Mouse (Mus musculus) forebrain, embryonic 15.5 days (tissue): Measurements from ENCODE around the gene Tnc. TPM values are rescaled to one million over a fixed set of nuclear protein-coding genes. Genes with fewer than 3 reads are reported as not detected.

Source experiments
- ATAC-seq: fragments of 200-750 bp; cut with Nextera tagmentation; replicated peaks from 2 replicates; pipeline ENCODE4 v1.8.0; 2017; ENCODE audit warnings: mild to moderate bottlenecking, moderate TSS enrichment, moderate library complexity
- H3K27ac ChIP-seq: fragments of 300-500 bp; sonication (generic); replicated peaks from 2 replicates; pipeline ENCODE4 v1.5.1; 2015; ENCODE audit warnings: mild to moderate bottlenecking, inconsistent platforms
- H3K27me3 ChIP-seq: fragments of 300-500 bp; sonication (generic); 2 replicates; pipeline ENCODE4 v1.6.1; 2015; ENCODE audit warnings: inconsistent platforms
- H3K36me3 ChIP-seq: fragments of 300-500 bp; sonication (generic); 2 replicates; pipeline ENCODE4 v1.6.1; 2015; ENCODE audit warnings: mild to moderate bottlenecking, inconsistent platforms
- H3K4me1 ChIP-seq: fragments of 300-500 bp; sonication (generic); 2 replicates; pipeline ENCODE4 v1.6.1; 2015; ENCODE audit warnings: inconsistent platforms
- H3K4me2 ChIP-seq: fragments of 300-500 bp; sonication (generic); replicated peaks from 2 replicates; pipeline ENCODE4 v1.6.1; 2015; ENCODE audit warnings: mild to moderate bottlenecking, inconsistent platforms
- H3K4me3 ChIP-seq: fragments of 300-500 bp; sonication (generic); 2 replicates; pipeline ENCODE4 v1.5.1; 2015; ENCODE audit warnings: mild to moderate bottlenecking, inconsistent platforms
- H3K9ac ChIP-seq: fragments of 300-500 bp; sonication (generic); replicated peaks from 2 replicates; pipeline ENCODE4 v1.6.1; 2015; ENCODE audit warnings: mild to moderate bottlenecking, inconsistent platforms
- H3K9me3 ChIP-seq: fragments of 300-500 bp; sonication (generic); 2 replicates; pipeline ENCODE4 v1.6.1; 2016; ENCODE audit warnings: inconsistent platforms
- WGBS: fragments of 180-500 bp; shearing (Covaris S2); methylation state at CpG from one replicate; pipeline ENCODE4 v1.1.7; 2015; ENCODE audit warnings: mixed read lengths; 5-methylcytosine and 5-hydroxymethylcytosine counted together
- polyA plus RNA-seq: library from polyadenylated mRNA; unstranded; fragments of >200 nt; fragmentation: Nextera tagmentation; extraction: Ambion mirVana; gene quantifications from 2 replicates; pipeline ENCODE4 v1.2.1, GENCODE M21; 2015

Gene Tnc
- polyA plus RNA-seq, 1 experiment from 2014 or later = 38.7 TPM

DNA sequence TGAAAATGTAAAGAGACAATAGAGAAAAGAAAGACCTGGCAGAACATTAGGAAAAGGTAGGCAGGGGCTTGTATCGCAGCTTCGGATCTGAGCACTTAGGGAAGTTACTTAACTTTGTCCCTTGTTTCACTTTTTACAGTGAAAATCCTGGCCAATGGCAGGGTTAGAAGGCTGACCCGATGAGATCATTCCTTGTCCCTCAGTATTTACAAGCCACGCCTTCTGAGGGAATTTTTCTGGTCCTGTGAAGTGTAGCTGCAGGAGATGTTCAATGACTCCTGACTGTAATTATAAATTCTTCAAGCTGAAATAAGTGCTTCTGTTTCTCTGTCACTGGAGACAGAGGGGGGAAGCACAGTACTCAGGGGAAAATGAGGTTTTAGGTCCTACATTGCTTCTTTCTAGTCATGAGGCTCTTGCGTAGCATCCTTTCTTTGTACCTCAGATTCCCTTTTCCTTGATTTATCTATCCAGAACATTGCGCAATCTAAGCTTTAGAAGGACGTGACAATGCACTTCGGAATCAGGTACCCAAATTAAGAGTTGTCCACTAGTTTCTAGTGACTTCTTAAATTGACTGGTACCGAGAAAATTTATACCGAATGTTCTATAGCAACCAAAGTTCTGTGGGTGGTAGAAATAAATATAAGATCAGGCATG lies 25.8 kb downstream of the Tnc start:
- H3K4me2 ChIP-seq = no peak overlapping the region
- no peaks in the 10 kb centered on the region for H3K36me3 ChIP-seq
- WGBS = 92% methylated on average over 10 of the region's 10 CpGs
- H3K9me3 ChIP-seq = no peaks in the 10 kb centered on the region
- H3K27ac ChIP-seq = no peak overlapping the region
- H3K4me1 ChIP-seq = no peaks in the 10 kb centered on the region
- no peak overlapping the region for H3K9ac ChIP-seq
- no peak for ATAC-seq
- H3K27me3 ChIP-seq = no peaks in the 10 kb centered on the region
- H3K4me3 ChIP-seq = no peak overlapping the region

DNA sequence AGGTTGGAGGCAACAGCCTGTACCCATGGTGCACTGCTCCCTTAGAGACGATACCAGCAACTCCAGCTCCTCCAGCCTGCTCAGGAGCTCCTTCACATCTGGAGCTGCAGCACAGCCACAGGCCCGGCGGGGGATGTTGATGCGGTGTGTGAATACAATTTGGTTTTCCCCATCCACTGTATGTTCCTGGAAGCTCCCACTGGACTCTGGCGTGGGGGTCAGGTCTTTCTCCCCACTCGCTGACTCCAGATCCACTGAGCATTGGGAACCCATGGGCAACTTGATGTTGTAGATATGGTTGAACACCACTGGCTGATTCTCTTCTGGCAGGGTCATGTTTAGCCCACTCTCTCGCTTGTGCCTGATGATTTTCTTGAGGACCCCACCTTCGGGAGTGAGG lies 26.7 kb downstream of the Tnc start:
- ATAC-seq = no peak
- Histone ChIP-seq H3K9ac (no peak overlapping the region), H3K4me1 (no peaks in the 10 kb centered on the region), H3K27me3 (no peaks in the 10 kb centered on the region), H3K27ac (no peak overlapping the region), H3K9me3 (no peaks in the 10 kb centered on the region), H3K4me3 (no peak overlapping the region), H3K4me2 (no peak overlapping the region), H3K36me3 (no peaks in the 10 kb centered on the region)
- WGBS = 91% methylated on average over 8 of the region's 8 CpGs

DNA sequence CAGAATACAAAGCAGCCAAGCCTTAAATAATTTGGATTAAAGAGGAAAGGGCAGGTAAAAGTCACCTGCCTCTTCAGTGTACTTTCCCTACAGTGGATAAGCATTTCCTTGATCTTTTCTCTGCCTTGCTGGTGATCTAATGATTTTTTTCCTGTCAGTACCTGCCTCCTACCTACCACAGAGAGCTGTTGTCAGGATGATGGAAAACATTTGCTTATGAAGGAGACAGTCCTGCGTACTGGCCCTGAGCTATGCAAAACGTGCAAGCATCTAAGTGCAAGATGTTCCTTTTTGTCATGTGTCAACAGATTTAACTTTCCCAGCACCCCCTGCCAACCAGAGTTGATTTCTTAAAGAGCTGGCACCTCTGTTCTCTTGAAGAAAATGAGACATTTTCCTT lies 35.5 kb downstream of the Tnc start:
- 24% methylated on average over 2 of the region's 2 CpGs for WGBS
- no peaks in the 10 kb centered on the region for H3K27me3 ChIP-seq
- H3K9ac ChIP-seq = no peak overlapping the region
- no peak overlapping the region for H3K4me2 ChIP-seq
- no peak for ATAC-seq
- no peak overlapping the region for H3K4me3 ChIP-seq
- no peaks in the 10 kb centered on the region for H3K36me3 ChIP-seq
- H3K4me1 ChIP-seq = no peaks in the 10 kb centered on the region
- H3K9me3 ChIP-seq = no peaks in the 10 kb centered on the region
- no peak overlapping the region for H3K27ac ChIP-seq

DNA sequence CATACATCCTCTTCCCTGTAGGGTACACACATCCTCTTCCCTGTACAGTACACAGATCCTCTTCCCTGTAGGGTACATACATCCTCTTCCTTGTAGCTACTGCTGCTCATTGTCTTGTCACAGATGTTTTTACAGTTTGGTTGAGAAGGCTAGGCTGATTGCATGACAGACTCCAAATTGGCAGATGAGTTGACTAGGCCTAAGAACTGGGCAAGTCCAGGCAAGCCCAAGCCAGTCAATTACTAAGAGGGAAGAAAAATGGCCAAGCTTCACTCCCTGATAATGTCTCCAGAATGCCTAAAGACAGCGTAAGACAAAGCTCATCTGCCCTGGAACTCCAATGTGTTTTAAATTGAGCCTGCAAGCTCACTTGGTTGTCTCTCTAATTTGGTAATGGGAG lies 36.9 kb downstream of the Tnc start:
- Histone ChIP-seq H3K4me3 (no peak overlapping the region), H3K4me2 (no peak overlapping the region), H3K9me3 (no peaks in the 10 kb centered on the region), H3K27ac (no peak overlapping the region), H3K4me1 (no peaks in the 10 kb centered on the region), H3K27me3 (no peaks in the 10 kb centered on the region), H3K36me3 (no peaks in the 10 kb centered on the region), H3K9ac (no peak overlapping the region)
- ATAC-seq = no peak
- WGBS = 85% methylated on average over 1 of the region's 1 CpGs

DNA sequence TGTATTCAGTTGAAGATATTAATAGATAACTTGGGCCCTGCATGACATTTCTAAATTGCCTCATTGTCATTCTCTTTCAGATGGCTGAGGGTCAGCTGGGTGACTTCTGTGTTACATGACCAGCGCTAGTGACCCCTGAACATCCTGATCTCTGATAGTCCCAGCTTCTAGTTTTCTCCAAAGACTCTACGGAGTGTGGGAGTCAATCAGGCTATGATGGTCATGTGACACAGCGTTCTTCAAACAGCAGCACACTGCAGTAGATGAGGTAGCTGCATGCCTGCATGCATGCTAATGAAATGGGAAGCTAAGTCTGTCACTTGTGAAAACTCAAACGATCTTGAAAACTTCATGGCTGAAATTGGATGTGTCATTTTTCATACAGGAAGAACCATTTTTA lies 41.6 kb downstream of the Tnc start:
- ATAC-seq = no peak
- H3K27ac ChIP-seq = no peak overlapping the region

DNA sequence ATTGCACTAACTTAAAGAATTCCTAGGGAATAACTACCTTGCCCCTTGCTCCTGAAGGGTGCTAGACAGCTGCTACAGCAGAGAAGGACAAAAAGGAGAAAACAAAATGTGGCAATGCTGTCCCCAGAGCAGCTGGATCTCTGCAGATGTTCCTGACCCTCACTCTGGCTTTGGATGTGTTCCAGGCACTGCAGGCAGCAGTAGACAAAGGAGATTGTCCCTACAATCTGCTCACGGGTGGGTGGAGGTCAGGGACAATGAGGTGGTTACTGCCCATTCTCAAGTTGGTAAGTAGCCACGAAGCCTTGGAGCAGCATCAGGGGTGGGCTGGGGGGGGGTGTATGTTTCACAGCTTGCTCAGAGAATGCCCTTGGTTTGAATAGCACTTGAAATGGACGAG lies 43.1 kb downstream of the Tnc start:
- Histone ChIP-seq H3K4me3 (no peak overlapping the region), H3K4me2 (no peak overlapping the region), H3K9ac (no peak overlapping the region), H3K9me3 (no peaks in the 10 kb centered on the region), H3K27me3 (no peaks in the 10 kb centered on the region), H3K36me3 (no peaks in the 10 kb centered on the region), H3K4me1 (no peaks in the 10 kb centered on the region), H3K27ac (no peak overlapping the region)
- ATAC-seq = 0 out of 2 replicates have a peak, but pooled peaks have one; percentile 26
- WGBS = 13% methylated on average over 3 of the region's 3 CpGs

More for the DNA sequence above, 41.6 kb downstream of the Tnc start:
- no peak overlapping the region for H3K4me2 ChIP-seq
- H3K27me3 ChIP-seq = no peaks in the 10 kb centered on the region
- WGBS = 83% methylated on average over 4 of the region's 4 CpGs
- no peaks in the 10 kb centered on the region for H3K4me1 ChIP-seq
- H3K9me3 ChIP-seq = no peaks in the 10 kb centered on the region
- no peak overlapping the region for H3K9ac ChIP-seq
- H3K36me3 ChIP-seq = no peaks in the 10 kb centered on the region
- H3K4me3 ChIP-seq = no peak overlapping the region

DNA sequence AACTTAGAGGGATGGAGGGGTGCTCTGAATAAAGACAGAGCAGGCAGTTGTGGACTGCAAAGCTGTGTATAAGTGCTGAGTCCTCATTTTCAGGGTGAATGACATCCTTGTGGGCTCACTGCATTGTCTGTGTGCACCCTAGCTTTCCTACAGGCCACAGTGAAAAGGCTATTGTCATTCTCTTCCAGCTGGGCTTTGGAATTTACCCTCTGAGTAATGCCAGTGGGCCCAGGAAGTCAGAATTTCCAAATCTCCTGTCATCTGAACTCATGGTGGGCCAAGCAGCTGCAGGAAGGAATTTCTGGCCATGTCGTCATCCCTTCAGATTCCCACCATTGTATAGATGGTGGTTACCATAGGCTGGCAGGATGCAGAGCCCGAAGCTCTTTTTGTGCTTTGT lies 44.6 kb downstream of the Tnc start:
- no peaks in the 10 kb centered on the region for H3K4me1 ChIP-seq
- no peak overlapping the region for H3K27ac ChIP-seq
- ATAC-seq = no peak
- 23% methylated on average over 2 of the region's 2 CpGs for WGBS
- H3K36me3 ChIP-seq = no peaks in the 10 kb centered on the region
- no peak overlapping the region for H3K9ac ChIP-seq
- no peak overlapping the region for H3K4me3 ChIP-seq
- no peak overlapping the region for H3K4me2 ChIP-seq
- H3K27me3 ChIP-seq = no peaks in the 10 kb centered on the region
- H3K9me3 ChIP-seq = no peaks in the 10 kb centered on the region

DNA sequence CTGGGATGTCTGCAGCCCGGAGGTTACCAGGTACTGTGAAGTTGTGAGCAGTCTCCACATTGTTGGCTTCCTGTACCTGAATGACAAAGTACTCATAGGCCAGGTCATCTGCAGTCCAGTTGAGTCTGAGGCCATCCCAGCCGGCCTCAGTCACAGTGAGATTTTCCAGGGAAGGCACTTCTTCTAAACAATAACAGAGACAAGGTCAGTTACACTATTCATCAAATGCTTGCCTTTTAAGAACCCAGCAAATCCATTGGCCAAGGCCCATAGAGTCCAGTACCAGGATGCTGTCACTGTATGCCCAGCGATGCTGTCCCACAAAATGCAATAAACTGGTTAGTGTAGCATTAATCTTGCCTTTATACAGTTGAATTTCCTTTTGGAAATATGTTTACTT lies 46.0 kb downstream of the Tnc start:
- Histone ChIP-seq H3K36me3 (no peaks in the 10 kb centered on the region), H3K27ac (no peak overlapping the region), H3K4me1 (no peaks in the 10 kb centered on the region), H3K9me3 (no peaks in the 10 kb centered on the region), H3K9ac (no peak overlapping the region), H3K27me3 (no peaks in the 10 kb centered on the region), H3K4me2 (no peak overlapping the region), H3K4me3 (no peak overlapping the region)
- no peak for ATAC-seq
- 92% methylated on average over 3 of the region's 3 CpGs for WGBS

DNA sequence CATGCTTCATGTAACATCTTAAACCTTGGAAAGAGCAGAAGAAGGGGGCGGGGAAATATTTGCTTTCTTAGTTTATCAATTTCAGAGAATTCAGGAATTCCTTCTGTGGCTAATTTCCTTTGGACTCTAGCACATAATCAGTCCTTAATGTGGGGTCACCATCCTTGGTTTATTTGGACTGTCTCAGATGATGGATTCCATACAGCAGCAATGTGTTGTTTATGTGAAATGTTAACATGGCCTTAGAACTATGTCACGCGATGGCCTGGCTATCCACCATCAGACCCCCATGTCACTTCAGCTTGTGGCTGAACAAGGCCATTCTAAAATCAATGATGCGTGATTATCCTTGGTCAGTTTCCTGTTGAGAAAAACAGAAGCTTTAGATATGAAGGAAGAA lies 46.5 kb downstream of the Tnc start:
- ATAC-seq = no peak
- H3K9ac ChIP-seq = no peak overlapping the region
- no peaks in the 10 kb centered on the region for H3K4me1 ChIP-seq
- no peaks in the 10 kb centered on the region for H3K36me3 ChIP-seq
- no peak overlapping the region for H3K4me2 ChIP-seq
- no peaks in the 10 kb centered on the region for H3K27me3 ChIP-seq
- WGBS = 93% methylated on average over 4 of the region's 4 CpGs
- H3K9me3 ChIP-seq = no peaks in the 10 kb centered on the region
- H3K27ac ChIP-seq = no peak overlapping the region
- H3K4me3 ChIP-seq = no peak overlapping the region

DNA sequence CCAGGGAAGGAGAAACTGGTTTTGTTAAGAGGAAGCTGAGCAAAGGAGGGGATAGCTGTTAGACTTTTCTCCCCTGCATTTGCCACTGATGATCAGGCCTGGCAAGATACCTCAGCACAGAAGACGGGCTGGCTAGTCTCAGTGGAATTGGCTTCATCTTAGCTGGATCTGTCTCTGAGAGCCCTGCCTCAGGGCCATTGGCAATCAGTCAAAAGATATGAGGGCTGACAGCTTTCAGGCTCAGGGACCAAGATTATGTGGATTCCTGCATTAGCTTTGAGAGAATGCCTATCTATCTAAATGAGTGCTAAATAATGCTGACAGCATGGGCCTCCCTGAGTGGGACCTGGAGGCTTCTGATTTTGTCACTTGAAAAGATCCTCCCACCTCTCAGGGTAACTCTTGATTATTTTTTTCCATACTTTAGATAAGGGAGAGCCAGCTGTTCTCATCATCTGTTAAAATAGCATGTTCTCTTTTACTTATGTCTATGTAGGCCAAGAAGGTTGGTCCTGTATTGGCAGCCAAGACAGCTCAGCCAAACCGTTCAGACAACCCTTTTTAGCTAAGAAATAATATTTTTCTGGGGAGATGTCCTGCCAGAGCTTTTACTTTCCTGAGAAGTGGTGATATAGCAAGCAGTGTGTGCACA lies 53.2 kb downstream of the Tnc start:
- Histone ChIP-seq H3K27ac (no peak overlapping the region), H3K9me3 (no peaks in the 10 kb centered on the region), H3K27me3 (no peaks in the 10 kb centered on the region), H3K9ac (no peak overlapping the region), H3K4me2 (no peak overlapping the region), H3K4me3 (no peak overlapping the region), H3K4me1 (peaks cover 9% of the 10 kb centered on the region; the same call in 1 of the 2 replicates), H3K36me3 (no peaks in the 10 kb centered on the region)
- no peak for ATAC-seq
- WGBS = 77% methylated on average over 2 of the region's 2 CpGs

DNA sequence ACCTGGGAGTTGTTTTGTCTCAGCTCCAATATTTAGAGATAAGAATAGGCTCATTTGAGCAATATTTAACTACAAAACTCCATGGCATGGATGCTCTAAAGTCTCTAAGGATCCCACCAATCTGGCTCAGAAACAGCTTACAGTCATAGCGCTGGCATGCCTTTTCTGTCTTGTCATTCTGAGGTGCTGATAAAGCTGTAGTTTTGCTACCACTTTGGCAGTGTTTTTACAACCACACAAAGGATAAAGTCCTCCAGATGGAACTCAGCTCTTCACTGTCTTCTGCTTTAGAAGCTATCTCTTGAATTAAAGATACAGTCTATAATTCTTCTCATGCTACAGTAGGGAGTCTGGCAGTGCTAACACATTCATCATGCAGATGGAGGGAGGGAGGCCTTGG lies 56.6 kb downstream of the Tnc start:
- H3K9me3 ChIP-seq = no peaks in the 10 kb centered on the region
- no peak for ATAC-seq
- no peak overlapping the region for H3K4me2 ChIP-seq
- H3K4me1 ChIP-seq = peaks cover 9% of the 10 kb centered on the region; the same call in 1 of the 2 replicates
- H3K9ac ChIP-seq = no peak overlapping the region
- no peaks in the 10 kb centered on the region for H3K36me3 ChIP-seq
- no peaks in the 10 kb centered on the region for H3K27me3 ChIP-seq
- WGBS = 94% methylated on average over 1 of the region's 1 CpGs
- H3K27ac ChIP-seq = no peak overlapping the region
- H3K4me3 ChIP-seq = no peak overlapping the region

DNA sequence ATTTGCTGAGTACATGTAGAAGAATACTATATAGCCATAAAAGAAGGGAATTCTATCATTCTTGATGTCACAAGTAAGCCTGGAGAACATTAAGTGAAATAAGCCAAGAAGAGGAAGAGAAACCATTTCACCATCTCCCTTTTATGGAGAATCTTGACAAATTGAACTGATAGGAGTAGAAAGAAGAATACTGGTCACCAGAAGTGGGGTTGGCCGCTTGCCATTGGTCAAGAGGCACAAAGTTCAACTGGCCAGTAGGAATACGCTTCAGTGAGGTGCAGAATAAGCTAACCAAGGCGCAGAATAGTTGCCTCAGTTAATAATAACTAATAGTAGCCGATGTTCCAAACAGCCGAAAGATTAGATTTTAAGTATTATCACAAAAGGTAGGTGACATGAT lies 58.7 kb downstream of the Tnc start:
- Histone ChIP-seq H3K9me3 (no peaks in the 10 kb centered on the region), H3K27me3 (no peaks in the 10 kb centered on the region), H3K36me3 (no peaks in the 10 kb centered on the region), H3K4me3 (no peak overlapping the region), H3K9ac (no peak overlapping the region), H3K4me2 (no peak overlapping the region), H3K27ac (no peak overlapping the region), H3K4me1 (no peaks in the 10 kb centered on the region)
- 96% methylated on average over 5 of the region's 5 CpGs for WGBS
- no peak for ATAC-seq

DNA sequence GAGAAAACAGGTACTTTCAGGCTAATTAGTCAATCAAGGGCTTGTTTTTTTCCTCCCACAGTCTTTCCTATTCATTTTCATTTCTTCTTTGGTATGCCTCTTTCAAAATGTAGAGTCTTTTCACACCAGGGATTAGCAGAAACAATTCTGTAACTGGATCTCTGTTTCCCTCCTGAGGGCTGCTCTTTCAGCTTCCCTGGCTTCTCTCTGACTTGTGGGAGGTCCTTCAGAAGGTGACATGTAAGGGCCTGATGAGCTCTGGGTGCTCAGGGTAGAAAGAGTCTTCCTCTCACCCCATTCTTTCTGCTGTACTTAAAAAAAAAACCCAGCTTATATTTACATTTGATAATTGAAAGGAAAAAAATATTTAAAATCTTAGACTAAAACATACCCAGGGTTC lies 60.2 kb downstream of the Tnc start:
- no peaks in the 10 kb centered on the region for H3K4me1 ChIP-seq
- no peak for ATAC-seq
- H3K9ac ChIP-seq = no peak overlapping the region
- no peak overlapping the region for H3K4me3 ChIP-seq
- H3K27me3 ChIP-seq = no peaks in the 10 kb centered on the region
- no peak overlapping the region for H3K27ac ChIP-seq
- no peaks in the 10 kb centered on the region for H3K36me3 ChIP-seq
- no peak overlapping the region for H3K4me2 ChIP-seq
- H3K9me3 ChIP-seq = no peaks in the 10 kb centered on the region
